Mouse (Mus musculus): ENCODE measurements around the gene Myl9.

Gene Myl9

GRCm38 (mm10) chr2:156764022-156764421, 11.2 kb upstream of the Myl9 start:
- no peak for DNase-seq (ENCODE audit: low read depth, low spot score)

GRCm38 (mm10) chr2:156764747-156765146, 10.5 kb upstream of the Myl9 start:
- DNase-seq (ENCODE audit: low read depth, low spot score): no peak

DNA sequence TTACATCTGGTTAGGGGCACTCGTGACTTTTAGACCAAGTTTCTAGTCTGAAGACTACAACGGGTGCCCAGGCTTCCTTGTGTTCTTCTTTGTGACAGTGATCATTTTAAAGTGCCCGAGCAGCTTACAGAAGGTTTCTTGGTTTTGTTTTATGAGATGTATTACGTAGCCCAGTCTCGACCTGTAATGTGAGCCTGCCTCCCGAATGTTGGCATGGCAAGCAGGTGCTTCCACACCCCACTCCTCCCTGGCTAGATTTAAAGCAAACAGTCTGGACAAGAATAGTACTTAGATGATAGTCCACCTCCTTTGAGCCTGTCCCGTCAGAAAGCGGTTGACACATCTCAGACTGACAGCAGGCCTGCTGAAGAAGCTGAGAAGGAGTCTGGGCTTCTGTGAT, 9.6 kb upstream of the Myl9 start:
- DNase-seq (ENCODE audit: low read depth, low spot score): no peak

- no peak for DNase-seq (ENCODE audit: low read depth, low spot score)
These were observed 8.8 kb upstream of the Myl9 start for GRCm38 (mm10) chr2:156766227-156767019.

DNA sequence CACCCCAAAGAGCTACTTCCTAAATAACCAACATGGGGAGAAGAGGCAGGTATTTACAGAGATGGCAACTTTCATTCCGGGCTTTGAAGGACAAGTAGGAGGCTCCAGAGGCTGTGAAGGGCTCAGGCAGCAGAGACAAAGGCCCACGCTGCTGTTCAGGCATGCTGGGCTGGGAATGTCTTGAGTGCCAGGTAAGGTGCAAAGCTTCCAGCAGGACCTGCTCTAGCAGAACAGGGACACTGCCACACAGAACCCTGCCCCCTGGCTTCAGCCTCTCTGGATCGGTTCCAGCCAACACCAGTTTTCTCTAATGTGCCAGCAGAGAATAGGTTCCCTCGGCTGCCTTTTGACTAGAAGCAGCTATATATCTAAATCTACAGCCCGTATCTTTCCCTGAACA, 8.1 kb upstream of the Myl9 start:
- no peak for DNase-seq (ENCODE audit: low read depth, low spot score)

GRCm38 (mm10) chr2:156769274-156769673, 5.9 kb upstream of the Myl9 start:
- no peak for DNase-seq (ENCODE audit: low read depth, low spot score)

GRCm38 (mm10) chr2:156773470-156773869, 1.8 kb upstream of the Myl9 start:
- DNase-seq (ENCODE audit: low read depth, low spot score): no peak

GRCm38 (mm10) chr2:156774035-156774737, 1.0 kb upstream of the Myl9 start:
- no peak for DNase-seq (ENCODE audit: low read depth, low spot score)

DNA sequence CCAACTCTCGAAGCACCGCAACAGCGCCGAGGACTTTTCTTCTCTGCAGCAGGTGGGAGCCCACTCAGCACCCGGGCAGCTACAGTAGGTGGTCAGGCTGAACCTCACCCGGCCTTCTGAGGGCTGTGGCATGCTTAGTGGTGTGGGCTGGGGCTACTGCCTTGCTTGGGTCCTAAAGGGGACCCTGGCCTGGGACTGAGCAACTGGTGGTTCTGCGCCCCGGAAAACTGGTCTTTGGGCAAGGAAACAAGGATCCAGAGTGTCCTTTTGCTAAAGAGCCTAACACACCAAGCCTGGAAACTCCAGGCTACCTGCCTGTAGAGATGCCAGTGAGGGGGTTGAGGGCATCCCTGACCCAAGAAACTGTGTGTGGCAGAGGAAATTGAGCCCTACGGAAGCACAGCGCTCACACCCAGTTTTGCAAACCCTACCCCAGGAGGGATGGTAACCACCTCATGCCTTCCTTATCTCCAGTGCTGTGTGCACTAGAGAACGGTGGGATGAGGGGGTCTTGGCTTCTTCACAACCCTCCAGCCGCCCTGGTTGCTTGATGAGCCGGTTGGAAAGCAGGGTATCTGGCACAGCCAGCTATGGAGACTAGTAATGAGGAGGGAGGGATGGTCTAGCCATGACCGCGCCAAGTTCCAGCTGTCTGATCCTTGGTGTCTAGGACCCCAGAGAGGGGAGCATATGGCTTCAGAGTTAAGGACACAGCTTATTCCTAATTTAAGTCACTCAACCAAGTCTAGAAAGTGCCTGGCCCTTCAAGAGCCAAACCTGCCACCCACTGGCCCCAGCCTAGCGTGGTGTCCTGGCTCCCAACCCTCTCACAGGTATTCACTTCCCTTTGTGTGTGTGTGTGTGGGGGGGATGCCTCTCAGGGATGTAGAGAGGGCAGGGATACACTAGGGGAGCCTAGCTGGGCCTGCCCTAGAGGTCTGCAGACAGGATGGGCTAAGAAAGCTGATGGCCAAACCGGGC, 525 bp downstream of the Myl9 start:
- no peak for DNase-seq (ENCODE audit: low read depth, low spot score)

GRCm38 (mm10) chr2:156776907-156777306, 1.7 kb downstream of the Myl9 start:
- DNase-seq (ENCODE audit: low read depth, low spot score): no peak

DNA sequence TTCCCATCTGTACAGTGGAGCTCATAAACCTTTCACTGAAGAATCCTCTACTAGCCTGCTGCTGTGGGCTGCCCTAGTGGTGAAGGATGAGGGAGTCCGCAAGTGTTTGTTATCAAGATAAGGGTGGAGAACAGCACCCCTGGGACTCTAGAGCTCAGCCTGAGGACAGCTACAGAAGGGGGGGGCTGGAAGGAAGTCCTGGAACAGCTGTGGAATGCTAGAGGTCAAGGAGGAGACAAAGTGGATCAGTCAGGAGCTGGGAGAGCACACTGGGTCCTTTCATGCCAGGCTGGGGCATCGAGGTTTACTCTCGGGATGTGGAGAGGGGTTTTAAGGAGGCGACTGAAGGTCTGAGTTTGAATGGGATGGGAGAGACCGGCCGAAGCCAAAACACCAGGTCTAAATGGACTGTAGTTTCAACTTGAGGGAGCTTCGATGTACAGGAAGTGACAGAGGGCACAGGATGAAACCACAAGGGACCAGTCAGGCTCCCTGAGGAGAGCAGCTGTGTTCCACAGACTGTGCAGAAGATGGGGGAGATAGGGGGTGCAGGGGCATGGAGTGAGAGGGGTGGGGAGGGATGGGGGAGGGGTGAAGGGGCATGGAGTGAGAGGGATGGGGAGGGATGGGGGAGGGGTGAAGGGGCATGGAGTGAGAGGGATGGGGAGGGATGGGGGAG, 2.2 kb downstream of the Myl9 start:
- no peak for DNase-seq (ENCODE audit: low read depth, low spot score)

DNA sequence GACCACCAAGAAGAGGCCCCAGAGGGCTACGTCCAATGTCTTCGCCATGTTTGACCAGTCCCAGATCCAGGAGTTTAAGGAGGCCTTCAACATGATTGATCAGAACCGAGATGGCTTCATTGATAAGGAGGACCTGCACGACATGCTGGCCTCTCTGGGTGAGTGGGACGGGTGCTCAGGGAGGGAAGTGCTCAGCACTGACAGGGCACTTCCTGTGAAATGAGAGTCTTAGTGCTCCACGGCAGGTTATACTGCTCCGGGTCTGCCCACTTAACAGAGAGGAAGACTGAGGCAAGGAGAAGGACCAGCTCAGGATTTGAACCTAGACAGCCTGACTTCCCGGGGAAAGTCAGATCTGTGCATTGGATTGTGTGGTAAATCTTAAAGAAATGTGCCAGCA, 3.4 kb downstream of the Myl9 start:
- DNase-seq (ENCODE audit: low read depth, low spot score): no peak

DNA sequence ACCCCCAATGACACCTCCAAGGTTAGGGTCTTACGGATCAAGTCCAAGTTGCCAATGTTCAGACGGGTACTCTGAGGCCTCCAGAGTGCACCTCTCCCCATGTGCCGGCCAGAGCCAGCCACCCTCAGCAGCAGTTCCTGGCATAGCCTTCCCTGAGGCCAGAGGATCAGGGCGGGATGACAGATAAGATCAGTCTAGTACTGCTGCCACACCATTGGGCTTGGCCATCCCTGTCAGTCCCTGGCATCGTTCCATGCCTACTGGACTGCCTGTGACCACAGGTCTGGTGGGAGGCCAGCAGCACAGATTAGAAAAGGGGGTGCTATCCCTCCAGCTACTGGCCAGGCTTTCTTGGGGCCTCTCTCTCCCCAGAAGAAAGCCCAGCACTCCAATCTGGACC, 3.8 kb downstream of the Myl9 start:
- no peak for DNase-seq (ENCODE audit: low read depth, low spot score)

- no peak for DNase-seq (ENCODE audit: low read depth, low spot score)
These were observed 4.3 kb downstream of the Myl9 start for GRCm38 (mm10) chr2:156779488-156779887.

DNA sequence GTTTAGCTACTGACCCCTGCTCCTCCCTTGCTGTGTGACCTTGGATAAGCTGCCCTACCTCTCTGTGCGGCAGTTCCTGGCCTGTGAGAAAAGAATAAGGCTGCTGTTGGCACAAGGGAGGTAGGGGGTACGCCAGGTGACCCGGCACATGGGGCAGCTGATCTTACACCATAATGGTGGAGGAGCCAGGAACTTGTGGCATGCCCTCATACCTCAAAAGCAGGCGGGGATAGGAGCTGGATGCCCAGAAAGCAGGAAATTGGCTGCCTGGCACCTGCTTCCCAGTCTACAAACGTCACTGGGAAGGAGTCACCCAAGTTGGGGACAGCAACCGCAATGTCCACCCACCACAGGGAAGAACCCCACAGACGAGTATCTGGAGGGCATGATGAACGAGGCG, 4.9 kb downstream of the Myl9 start:
- DNase-seq (ENCODE audit: low read depth, low spot score): no peak

DNA sequence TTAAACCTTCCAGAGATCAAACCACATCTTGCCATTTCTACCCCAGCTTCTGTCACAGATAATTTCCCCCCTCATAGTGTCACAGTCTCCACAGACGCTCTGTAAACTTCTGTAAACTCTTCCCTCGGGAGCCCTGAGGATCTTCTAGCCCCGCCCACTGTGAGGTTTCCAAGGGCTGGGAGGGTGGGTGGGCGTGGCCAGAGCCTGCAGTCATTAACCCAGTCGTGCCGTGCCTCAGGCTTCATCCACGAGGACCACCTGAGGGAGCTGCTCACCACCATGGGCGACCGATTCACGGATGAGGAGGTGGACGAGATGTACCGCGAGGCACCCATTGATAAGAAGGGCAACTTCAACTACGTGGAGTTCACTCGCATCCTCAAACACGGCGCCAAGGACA, 5.5 kb downstream of the Myl9 start:
- no peak for DNase-seq (ENCODE audit: low read depth, low spot score)

GRCm38 (mm10) chr2:156781281-156781680, 6.1 kb downstream of the Myl9 start:
- DNase-seq (ENCODE audit: low read depth, low spot score): no peak

GRCm38 (mm10) chr2:156781836-156782480, 6.7 kb downstream of the Myl9 start:
- no peak for DNase-seq (ENCODE audit: low read depth, low spot score)

GRCm38 (mm10) chr2:156782481-156783348, 7.5 kb downstream of the Myl9 start:
- no peak for DNase-seq (ENCODE audit: low read depth, low spot score)

DNA sequence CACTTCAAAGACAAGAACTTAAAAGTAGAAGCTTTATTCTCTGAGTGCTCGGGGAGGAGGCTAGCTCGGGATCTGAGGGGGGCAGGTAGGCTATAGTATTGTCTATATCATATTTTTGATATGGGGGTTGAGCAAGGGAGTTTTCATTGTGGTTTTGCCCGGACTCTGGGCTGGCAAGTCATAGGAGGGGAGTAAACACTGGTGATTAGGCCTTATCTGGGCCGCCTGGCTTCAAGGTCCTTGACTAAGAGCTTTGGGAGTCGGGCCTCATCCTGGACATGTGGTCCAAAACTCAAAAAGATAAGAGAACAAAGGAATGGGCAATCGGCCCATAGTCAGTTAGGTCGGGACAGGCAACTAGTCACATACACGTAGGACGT, 8.1 kb downstream of the Myl9 start:
- DNase-seq (ENCODE audit: low read depth, low spot score): no peak
